Comparison of ENCODE assay signal across 18 mouse cellular contexts in genomic region chr19:53497910-53498309, GRCm38 (mm10).
"Had no signal": no experiment of that assay in that cellular context is flagged by ENCODE, and none has a peak within 500 bp of the region (broad histone marks: within the 10 kb centered on the region; RNA-seq: fewer than 3 reads in every experiment).

No protein-coding gene starts in this region.

- H3K27ac ChIP-seq: lung, embryonic 15.5 days; macrophage; midbrain, embryonic 13.5 days; midbrain, embryonic 15.5 days; neural tube, embryonic 12.5 days; stomach, embryonic 15.5 days; stomach, postnatal 0 days had no signal

- H3K27me3 ChIP-seq: lung, embryonic 15.5 days; midbrain, embryonic 13.5 days; midbrain, embryonic 15.5 days; neural tube, embryonic 12.5 days; stomach, embryonic 15.5 days had no signal

- ATAC-seq: liver, postnatal 0 days; lung, postnatal 0 days; midbrain, embryonic 13.5 days; midbrain, embryonic 15.5 days had no signal

- H3K9ac ChIP-seq: liver, postnatal 0 days; lung, embryonic 15.5 days; midbrain, embryonic 13.5 days; midbrain, embryonic 15.5 days; neural tube, embryonic 12.5 days; stomach, embryonic 15.5 days had no signal

- H3K4me1 ChIP-seq: midbrain, embryonic 15.5 days had no signal

- H3K36me3 ChIP-seq: lung, embryonic 15.5 days; midbrain, embryonic 13.5 days; midbrain, embryonic 15.5 days; neural tube, embryonic 12.5 days; stomach, embryonic 15.5 days had no signal

- H3K4me2 ChIP-seq: lung, embryonic 15.5 days; midbrain, embryonic 11.5 days; midbrain, embryonic 13.5 days; midbrain, embryonic 15.5 days; neural tube, embryonic 12.5 days; stomach, embryonic 15.5 days had no signal

- H3K9me3 ChIP-seq: lung, embryonic 15.5 days; midbrain, embryonic 13.5 days; midbrain, embryonic 15.5 days; neural tube, embryonic 12.5 days; stomach, embryonic 15.5 days had no signal

- H3K4me3 ChIP-seq: lung, embryonic 15.5 days; megakaryocyte, embryonic 14.5 days; midbrain, embryonic 13.5 days; midbrain, embryonic 15.5 days; neural tube, embryonic 12.5 days; stomach, embryonic 15.5 days had no signal

- DNase-seq: liver, postnatal 0 days; lung, adult 2 months; lung, postnatal 14 days; lung, postnatal 36 days; right cerebral cortex, postnatal 14 days; thymus, adult 2 months; thymus, postnatal 25 days; thymus, postnatal 4 days had no signal
